Mouse (Mus musculus) midbrain, embryonic 13.5 days (tissue): ENCODE results near the gene Brd7. TPM values are rescaled to one million over a fixed set of nuclear protein-coding genes. Genes with fewer than 3 reads are reported as not detected.

Experiments
- ATAC-seq: fragments of 200-750 bp; cut with Nextera tagmentation; 2 replicates; pipeline ENCODE4 v1.8.0; 2017; ENCODE audit warnings: mild to moderate bottlenecking, moderate TSS enrichment, moderate library complexity
- H3K27ac ChIP-seq: fragments of 300-500 bp; sonication (generic); 2 replicates; pipeline ENCODE4 v1.5.1; 2015; ENCODE audit warnings: inconsistent platforms, mild to moderate bottlenecking, moderate library complexity
- H3K27me3 ChIP-seq: fragments of 300-500 bp; sonication (generic); 2 replicates; pipeline ENCODE4 v1.6.1; 2015; ENCODE audit warnings: mild to moderate bottlenecking, inconsistent platforms
- H3K36me3 ChIP-seq: fragments of 300-500 bp; sonication (generic); 2 replicates; pipeline ENCODE4 v1.6.1; 2015; ENCODE audit warnings: mild to moderate bottlenecking, inconsistent platforms
- H3K4me1 ChIP-seq: fragments of 300-500 bp; sonication (generic); replicated peaks from 2 replicates; pipeline ENCODE4 v1.6.1; 2015; ENCODE audit warnings: inconsistent platforms
- H3K4me2 ChIP-seq: fragments of 300-500 bp; sonication (generic); replicated peaks from 2 replicates; pipeline ENCODE4 v1.6.1; 2015; ENCODE audit warnings: moderate library complexity, mild to moderate bottlenecking, inconsistent platforms
- H3K4me3 ChIP-seq: fragments of 300-500 bp; sonication (generic); replicated peaks from 2 replicates; pipeline ENCODE4 v1.5.1; 2015; ENCODE audit warnings: mild to moderate bottlenecking, inconsistent platforms
- H3K9ac ChIP-seq: fragments of 300-500 bp; sonication (generic); replicated peaks from 2 replicates; pipeline ENCODE4 v1.6.1; 2015; ENCODE audit warnings: mild to moderate bottlenecking, inconsistent platforms
- H3K9me3 ChIP-seq: fragments of 300-500 bp; sonication (generic); 2 replicates; pipeline ENCODE4 v1.6.1; 2016; ENCODE audit warnings: mild to moderate bottlenecking, inconsistent platforms
- WGBS: fragments of 180-500 bp; shearing (Covaris S2); methylation state at CpG from one replicate; pipeline ENCODE4 v1.1.7; 2015; 5-methylcytosine and 5-hydroxymethylcytosine counted together
- polyA plus RNA-seq: library from polyadenylated mRNA; unstranded; fragments of >200 nt; fragmentation: Nextera tagmentation; extraction: Ambion mirVana; gene quantifications from 2 replicates; pipeline ENCODE4 v1.2.1, GENCODE M21; 2015

Brd7 gene
- polyA plus RNA-seq, 1 experiment from 2014 or later = 79.9 TPM

DNA sequence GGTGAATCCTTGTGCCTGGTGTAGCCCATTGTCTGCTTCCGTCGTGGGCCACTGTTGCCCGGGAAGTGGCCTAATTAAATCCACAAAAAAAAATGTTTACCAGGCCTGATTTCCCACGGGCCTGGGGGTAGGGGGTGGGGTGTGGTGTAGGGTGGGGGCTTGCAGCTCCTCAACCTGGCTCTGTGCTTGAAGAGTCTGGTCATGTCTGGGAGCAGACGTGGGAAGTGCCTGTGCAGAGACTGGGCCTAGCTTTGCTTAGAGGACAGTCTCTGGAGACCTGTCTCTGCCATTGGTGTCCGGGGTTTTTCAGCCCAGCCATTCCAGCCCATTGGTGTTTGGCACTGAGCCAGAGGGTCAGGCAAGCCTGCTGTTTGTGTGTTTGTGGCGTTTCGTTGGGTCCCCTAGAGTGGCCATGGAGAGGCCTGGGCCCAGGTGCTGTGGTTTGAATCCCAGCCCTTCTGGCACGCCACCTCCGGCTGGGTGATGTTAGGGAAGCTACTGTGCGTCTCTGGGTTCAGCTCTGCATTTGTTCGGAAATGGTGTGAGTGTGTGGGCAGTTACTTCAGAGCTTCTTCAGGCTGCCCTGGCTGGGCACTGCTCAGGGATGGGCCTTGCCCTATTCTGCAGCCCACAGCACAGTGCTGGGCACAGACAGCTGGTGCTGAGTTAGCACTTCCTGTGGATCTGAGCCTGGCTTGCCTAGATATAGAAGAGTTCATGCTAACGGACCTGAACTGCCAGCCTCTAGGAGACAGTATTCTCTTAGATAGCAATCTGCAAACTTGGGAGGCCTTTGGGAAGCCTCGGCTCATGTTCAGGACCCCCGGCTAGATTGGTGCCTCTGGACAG is 60.2 kb downstream of the Brd7 start:
- no peak overlapping the region for H3K4me3 ChIP-seq
- no peaks in the 10 kb centered on the region for H3K9me3 ChIP-seq
- no peak overlapping the region for H3K4me2 ChIP-seq
- no peak overlapping the region for H3K9ac ChIP-seq
- WGBS = 57% methylated on average over 15 of the region's 15 CpGs
- no peaks in the 10 kb centered on the region for H3K36me3 ChIP-seq
- no peaks in the 10 kb centered on the region for H3K27me3 ChIP-seq
- peak; percentile 63 for ATAC-seq
- peaks cover 15% of the 10 kb centered on the region for H3K4me1 ChIP-seq
- no peak overlapping the region for H3K27ac ChIP-seq

DNA sequence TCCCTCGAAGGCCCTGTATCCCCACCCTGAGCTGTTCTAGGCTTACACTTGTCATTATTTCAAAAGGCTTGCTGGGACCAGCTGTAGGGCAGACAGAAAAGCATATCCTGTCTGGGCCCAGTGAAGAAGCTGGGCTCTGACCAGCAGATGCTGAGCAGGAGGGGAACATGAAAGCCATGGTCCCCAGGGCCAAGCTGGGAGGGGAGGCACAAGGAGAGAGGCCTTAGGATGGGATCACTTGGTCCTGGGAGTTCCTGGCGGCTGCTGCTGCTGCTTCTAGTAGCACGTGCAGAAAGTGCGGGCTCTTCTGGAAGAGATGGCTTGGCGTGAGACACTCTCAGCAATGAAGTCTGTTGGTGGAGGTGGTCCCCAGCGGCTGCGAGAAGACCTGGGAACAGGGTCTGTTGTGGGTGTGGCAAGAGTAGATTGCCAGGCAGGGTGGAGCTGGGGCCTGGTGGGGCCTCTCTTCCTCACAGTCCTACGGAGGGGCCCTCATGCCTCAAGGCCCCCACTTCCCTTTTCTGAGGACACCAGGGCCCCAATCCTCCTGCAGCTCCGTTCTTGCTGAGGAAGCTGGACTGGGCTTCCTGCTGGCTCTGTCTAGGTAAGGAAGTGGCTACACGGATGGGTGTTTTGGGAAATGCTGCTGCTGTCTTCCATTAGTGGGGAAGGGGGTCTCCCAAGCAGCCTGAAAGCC is 61.9 kb downstream of the Brd7 start:
- 80% methylated on average over 10 of the region's 10 CpGs for WGBS
- Histone ChIP-seq H3K4me3 (no peak overlapping the region), H3K27ac (no peak overlapping the region), H3K4me2 (no peak overlapping the region), H3K9me3 (no peaks in the 10 kb centered on the region), H3K4me1 (peaks cover 15% of the 10 kb centered on the region), H3K27me3 (no peaks in the 10 kb centered on the region), H3K36me3 (no peaks in the 10 kb centered on the region), H3K9ac (no peak overlapping the region)
- no peak for ATAC-seq

DNA sequence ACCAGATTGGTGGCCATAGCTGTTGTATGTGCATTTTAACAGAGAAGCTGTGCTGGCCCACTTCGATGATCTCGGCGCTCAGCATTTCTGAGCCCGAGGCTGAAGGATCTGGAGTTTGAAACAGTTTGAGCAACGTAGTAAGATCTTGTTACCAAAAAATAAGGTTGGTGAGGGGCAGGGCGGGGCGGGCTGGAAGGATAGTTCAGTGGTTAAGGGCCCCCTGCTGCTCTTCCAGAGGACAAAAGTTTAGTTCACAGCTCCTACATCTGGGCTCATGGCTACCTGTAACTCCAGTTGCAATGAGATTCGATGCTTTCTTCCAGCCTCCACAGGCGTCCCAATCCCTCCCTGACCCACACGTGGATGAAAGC is 63.3 kb downstream of the Brd7 start:
- WGBS = 85% methylated on average over 10 of the region's 10 CpGs
- H3K4me1 ChIP-seq = peaks cover 15% of the 10 kb centered on the region
- H3K9me3 ChIP-seq = no peaks in the 10 kb centered on the region
- no peak for ATAC-seq
- no peak overlapping the region for H3K4me2 ChIP-seq
- H3K27ac ChIP-seq = no peak overlapping the region
- no peaks in the 10 kb centered on the region for H3K36me3 ChIP-seq
- H3K9ac ChIP-seq = no peak overlapping the region
- no peak overlapping the region for H3K4me3 ChIP-seq
- no peaks in the 10 kb centered on the region for H3K27me3 ChIP-seq

DNA sequence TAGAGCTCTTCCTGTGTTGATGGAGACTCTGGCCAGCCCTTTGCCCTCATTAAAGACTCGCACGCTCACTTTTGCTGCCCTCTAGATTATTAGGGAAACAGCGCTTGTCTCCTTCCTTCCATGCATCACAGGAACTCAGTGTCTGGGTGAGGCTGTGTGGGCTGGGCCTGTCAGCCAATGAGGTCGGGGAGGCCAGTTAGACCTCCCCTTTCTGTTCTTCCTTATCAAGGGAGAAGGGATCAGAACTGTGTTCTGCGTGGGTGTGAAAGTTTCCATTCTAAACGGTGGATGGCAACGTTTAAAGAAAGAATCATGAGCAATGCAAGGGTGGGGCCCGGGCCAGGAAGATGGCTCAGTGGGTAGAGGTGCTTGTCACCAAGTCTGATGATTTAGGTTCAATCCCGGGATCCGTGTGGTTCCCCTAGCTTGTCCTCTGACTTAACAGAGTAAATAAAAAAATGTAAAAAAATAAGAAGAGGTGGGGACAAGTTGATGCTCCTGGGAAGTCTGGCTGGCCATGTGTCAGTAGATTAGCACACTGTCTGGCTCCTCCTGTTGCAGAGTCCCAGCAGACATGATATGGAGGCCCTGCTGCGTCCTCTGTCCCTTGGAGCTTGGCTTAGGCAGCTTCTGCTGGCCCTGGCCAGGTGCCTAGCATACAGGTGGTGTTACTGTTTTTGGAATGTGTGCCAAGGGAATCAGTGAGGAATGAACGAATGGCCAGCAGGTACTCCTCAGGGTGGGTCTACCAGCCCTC is 63.8 kb downstream of the Brd7 start:
- Histone ChIP-seq H3K9me3 (no peaks in the 10 kb centered on the region), H3K9ac (no peak overlapping the region), H3K4me1 (peaks cover 15% of the 10 kb centered on the region), H3K27ac (no peak overlapping the region), H3K36me3 (no peaks in the 10 kb centered on the region), H3K27me3 (no peaks in the 10 kb centered on the region), H3K4me3 (no peak overlapping the region), H3K4me2 (no peak overlapping the region)
- 74% methylated on average over 12 of the region's 12 CpGs for WGBS
- no peak for ATAC-seq

DNA sequence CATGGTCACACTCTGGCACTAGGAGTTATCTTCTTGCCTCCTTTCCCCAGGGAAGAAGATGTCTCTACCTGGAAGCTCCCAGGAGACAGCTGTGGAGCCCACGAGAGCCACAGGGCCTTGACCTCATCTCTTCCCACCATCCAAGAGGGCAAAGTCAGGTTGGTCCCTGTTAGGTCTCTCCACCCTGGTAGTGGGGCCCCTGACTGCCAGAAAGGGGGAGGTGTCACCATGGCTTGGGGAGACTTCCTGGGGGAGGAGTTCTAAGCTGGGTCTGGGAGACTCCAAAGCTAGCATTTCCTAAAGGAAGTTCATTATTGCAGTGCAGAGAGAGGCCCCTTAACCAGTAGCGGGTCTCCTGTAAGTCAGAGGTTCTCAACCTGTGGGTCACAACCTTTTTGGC is 67.0 kb downstream of the Brd7 start:
- no peaks in the 10 kb centered on the region for H3K9me3 ChIP-seq
- H3K4me1 ChIP-seq = no peaks in the 10 kb centered on the region
- H3K4me2 ChIP-seq = no peak overlapping the region
- H3K4me3 ChIP-seq = no peak overlapping the region
- no peak overlapping the region for H3K27ac ChIP-seq
- no peak overlapping the region for H3K9ac ChIP-seq
- 87% methylated on average over 2 of the region's 2 CpGs for WGBS
- no peaks in the 10 kb centered on the region for H3K36me3 ChIP-seq
- no peaks in the 10 kb centered on the region for H3K27me3 ChIP-seq
- no peak for ATAC-seq

DNA sequence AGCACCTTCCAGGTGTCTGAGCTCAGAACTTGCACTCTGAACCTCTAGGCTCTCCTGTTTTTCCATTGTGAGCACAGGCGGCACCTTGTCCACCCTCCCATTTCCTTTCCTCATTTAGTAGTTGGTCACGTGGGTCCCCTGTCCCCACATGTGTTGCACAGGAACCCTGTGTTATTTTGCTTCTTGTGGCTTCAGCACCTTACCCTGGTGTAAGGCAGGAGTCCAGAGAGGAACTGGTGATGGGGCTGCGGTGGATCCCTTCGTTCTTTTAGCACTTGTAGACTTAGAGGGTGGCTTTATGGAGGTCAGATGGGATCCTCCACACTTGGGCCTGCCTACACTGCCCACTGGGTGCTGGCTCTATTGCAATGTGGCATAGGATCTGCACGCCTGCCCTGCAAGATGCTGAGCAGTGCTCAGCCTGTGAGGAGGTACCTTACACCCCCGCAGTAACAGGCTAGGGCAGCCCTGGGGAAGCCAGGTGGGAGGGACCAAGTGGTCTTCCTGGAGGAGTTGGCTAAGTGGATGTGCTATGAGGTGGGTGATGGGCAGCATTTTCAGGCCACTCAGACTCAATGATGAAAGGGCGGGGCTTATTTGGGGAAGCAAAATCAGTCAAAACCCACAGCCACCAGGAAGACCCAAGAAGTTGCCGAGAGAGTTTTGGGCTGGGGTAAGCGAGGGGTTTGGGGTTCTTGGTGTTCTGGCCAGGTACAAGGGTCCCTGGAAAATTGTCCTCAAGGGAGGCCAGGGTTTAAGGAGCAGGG is 68.2 kb downstream of the Brd7 start:
- ATAC-seq = no peak
- no peak overlapping the region for H3K9ac ChIP-seq

DNA sequence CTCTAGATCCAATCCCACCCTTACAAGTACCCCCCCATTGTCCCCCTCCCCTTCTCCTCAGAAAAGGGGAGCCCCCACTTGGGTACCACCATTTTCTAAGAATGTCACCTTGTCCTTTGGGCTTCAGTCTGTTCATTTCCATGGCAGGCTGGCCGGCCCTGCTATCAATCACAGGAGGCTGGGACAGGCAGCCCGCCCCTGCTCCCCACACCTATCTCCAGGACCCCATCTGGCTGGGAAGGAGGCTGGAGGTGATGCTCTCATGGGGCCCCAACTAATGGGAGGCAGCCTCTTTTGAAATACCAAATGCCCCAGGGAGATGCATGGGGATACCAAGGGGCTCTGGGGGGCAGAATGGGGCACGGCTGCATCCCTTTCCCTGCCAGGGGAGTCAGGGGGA is 69.1 kb downstream of the Brd7 start:
- H3K4me2 ChIP-seq = no peak overlapping the region
- no peak for ATAC-seq
- no peaks in the 10 kb centered on the region for H3K4me1 ChIP-seq
- no peak overlapping the region for H3K27ac ChIP-seq
- WGBS = 96% methylated on average over 3 of the region's 3 CpGs
- H3K27me3 ChIP-seq = no peaks in the 10 kb centered on the region
- no peaks in the 10 kb centered on the region for H3K36me3 ChIP-seq
- no peak overlapping the region for H3K4me3 ChIP-seq
- no peak overlapping the region for H3K9ac ChIP-seq
- H3K9me3 ChIP-seq = no peaks in the 10 kb centered on the region

More for the DNA sequence above, 68.2 kb downstream of the Brd7 start:
- Histone ChIP-seq H3K9me3 (no peaks in the 10 kb centered on the region), H3K36me3 (no peaks in the 10 kb centered on the region), H3K27me3 (no peaks in the 10 kb centered on the region), H3K4me2 (no peak overlapping the region), H3K4me1 (no peaks in the 10 kb centered on the region), H3K4me3 (no peak overlapping the region), H3K27ac (no peak overlapping the region)
- WGBS = 88% methylated on average over 9 of the region's 9 CpGs

DNA sequence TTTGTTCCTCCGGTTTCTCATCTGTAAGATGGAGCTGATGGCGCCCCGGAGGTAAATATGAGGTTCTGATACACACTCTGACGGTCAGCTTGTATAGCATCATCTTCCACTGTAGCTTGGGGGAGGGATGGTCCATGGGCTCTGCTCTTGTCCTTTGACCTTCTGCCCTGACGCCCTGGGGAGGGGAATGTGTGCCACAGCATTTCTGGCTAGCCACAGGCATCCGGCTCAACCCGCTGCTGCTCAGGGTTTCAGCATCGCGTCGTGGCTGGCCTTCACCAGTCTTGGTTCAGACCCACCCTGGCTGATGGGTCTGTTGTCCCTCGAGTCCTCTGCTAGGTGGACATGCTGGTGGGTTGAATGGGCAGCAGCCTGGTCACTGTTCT is 70.7 kb downstream of the Brd7 start:
- no peaks in the 10 kb centered on the region for H3K27me3 ChIP-seq
- 88% methylated on average over 11 of the region's 11 CpGs for WGBS
- no peaks in the 10 kb centered on the region for H3K9me3 ChIP-seq
- no peaks in the 10 kb centered on the region for H3K36me3 ChIP-seq
- no peak overlapping the region for H3K9ac ChIP-seq
- no peak overlapping the region for H3K4me2 ChIP-seq
- ATAC-seq = no peak
- H3K4me1 ChIP-seq = no peaks in the 10 kb centered on the region
- no peak overlapping the region for H3K27ac ChIP-seq
- H3K4me3 ChIP-seq = no peak overlapping the region

DNA sequence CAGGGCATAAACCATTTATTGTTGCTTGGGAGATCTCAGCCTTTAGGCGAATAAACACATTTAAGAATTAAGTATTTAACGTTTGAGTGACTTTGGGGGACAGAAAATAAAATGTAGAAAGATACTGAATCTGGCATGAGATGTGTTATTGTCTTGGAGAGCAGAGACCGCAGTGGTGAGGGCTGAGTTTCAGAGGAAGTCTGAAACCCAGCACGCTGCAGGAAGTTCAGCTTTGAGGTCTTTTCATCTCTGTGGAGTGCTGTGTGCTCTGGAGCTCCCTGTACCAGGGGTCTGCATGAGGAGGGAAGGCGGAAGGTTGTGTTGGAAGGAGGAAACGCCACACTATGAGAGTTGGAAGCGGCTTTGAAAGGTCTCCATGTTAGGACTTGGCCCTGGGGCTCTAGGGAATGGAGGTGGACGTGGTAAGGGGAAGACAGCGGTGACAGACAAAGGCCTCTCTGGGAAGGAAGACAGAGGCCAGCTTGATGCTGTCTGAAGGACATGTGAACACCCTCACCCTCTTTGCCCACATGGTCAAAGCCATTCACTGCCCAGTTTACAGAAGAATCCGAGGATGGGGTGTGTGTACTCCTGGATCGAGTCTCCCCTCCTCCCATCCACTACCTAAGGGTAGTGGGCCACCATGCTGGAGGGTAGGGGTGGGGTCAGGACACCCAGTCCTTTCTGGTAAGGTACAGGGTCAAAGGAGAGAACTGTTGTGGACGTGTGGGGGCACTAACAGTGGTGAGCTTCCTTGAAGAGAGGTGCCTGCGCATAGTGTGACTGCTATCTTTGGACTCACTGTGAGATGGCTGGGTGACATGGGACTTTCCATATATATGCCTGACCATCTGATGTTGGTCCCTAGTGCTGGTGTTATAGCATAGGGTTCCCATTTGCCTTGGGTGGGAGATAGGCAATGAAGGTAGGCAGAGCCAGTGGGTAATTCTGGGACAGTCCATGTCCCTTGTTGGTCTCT is 71.4 kb downstream of the Brd7 start:
- 85% methylated on average over 13 of the region's 13 CpGs for WGBS
- H3K4me2 ChIP-seq = no peak overlapping the region
- no peak for ATAC-seq

DNA sequence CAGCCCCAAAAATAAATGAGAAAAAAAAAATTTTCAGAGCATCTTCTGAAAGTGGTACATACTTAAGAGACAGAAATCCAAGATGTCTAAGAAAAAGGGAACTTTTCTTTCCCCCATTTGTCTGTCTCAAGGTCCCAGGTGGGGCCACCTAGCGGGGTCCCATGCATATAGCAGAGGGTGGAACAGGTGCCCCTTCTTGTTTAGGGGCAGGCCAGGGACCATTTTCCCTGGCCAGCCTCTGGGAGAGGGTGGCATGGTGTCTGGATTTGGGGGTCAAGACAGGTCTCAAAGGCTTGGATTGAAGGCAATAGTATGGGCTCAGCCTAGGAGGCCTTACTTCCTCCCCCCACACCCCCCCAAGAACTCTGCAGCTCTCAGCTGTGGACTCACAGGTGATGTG is 72.1 kb downstream of the Brd7 start:
- H3K9ac ChIP-seq = no peak overlapping the region
- H3K36me3 ChIP-seq = no peaks in the 10 kb centered on the region
- no peaks in the 10 kb centered on the region for H3K9me3 ChIP-seq
- H3K27me3 ChIP-seq = no peaks in the 10 kb centered on the region
- no peak overlapping the region for H3K27ac ChIP-seq
- no peak overlapping the region for H3K4me2 ChIP-seq
- no peak for ATAC-seq
- no peak overlapping the region for H3K4me3 ChIP-seq
- no peaks in the 10 kb centered on the region for H3K4me1 ChIP-seq
- 63% methylated on average over 1 of the region's 1 CpGs for WGBS

More for the DNA sequence above, 71.4 kb downstream of the Brd7 start:
- H3K9me3 ChIP-seq = no peaks in the 10 kb centered on the region
- H3K36me3 ChIP-seq = no peaks in the 10 kb centered on the region
- H3K4me1 ChIP-seq = no peaks in the 10 kb centered on the region
- H3K4me3 ChIP-seq = no peak overlapping the region
- no peaks in the 10 kb centered on the region for H3K27me3 ChIP-seq
- no peak overlapping the region for H3K27ac ChIP-seq
- H3K9ac ChIP-seq = no peak overlapping the region
